Mouse (Mus musculus) testis, postnatal 14 days (tissue): ENCODE measurements around the gene Dpy19l3.

ENCODE experiments used
- DNase-seq: peaks from one replicate; pipeline ENCODE4 v3.0.0; 2021; ENCODE audit warnings: low spot score

Gene Dpy19l3

DNA sequence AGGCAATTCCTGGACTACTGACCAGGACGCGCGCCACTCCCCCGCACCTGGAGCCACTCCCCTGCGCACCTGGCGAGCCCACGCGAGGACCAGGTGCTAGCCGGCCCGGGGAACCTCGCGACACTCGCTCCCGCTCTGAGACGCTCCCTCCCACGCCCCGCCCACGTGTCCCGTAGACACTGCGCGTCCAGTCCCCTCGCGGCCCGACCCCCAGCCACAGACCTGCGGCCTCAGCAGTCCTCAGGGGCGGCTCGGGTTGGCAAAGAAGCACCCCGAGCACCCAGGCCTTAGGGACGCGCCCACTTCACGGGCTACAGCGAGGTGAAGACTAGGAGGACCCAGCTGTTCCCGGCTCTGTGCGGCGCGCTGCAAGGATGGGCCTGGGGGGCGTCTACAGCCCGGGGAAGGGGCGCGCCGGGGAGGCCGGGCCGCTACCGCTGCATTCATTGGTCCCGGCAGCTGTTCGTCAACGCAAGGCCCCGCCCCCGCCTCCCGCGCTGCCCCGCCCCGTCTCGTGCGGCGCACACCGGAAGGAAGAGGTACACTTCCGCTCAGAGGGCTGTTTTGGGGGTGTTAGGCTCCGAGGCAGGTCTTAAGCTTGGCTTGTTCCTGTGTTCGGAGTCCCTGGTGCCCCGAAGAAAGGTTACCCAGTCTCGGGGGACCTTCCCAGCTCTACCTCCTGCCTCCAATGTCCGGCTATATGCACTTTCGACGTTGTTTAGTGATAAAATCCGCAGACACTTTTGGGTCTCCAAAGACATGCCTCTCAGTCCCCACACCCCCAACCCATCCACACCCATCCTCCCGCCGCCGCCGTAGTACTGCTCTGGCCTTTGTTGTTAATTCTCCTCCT is at the start of gene Dpy19l3:
Gene Dpy19l3 (minus strand): TSS at position 422 of the 853 bp plus-strand sequence.
- peak; percentile 90 for DNase-seq

GRCm38 (mm10) chr7:35802906-35803595 is 48.8 kb upstream of the Dpy19l3 start, which contains the start of gene Zfp507:
Gene Zfp507, minus strand, starts transcription at chr7:35803003.
- DNase-seq = peak; percentile 94

- no peak for DNase-seq
These were observed 48.1 kb upstream of the Dpy19l3 start for GRCm38 (mm10) chr7:35802201-35802905.

DNA sequence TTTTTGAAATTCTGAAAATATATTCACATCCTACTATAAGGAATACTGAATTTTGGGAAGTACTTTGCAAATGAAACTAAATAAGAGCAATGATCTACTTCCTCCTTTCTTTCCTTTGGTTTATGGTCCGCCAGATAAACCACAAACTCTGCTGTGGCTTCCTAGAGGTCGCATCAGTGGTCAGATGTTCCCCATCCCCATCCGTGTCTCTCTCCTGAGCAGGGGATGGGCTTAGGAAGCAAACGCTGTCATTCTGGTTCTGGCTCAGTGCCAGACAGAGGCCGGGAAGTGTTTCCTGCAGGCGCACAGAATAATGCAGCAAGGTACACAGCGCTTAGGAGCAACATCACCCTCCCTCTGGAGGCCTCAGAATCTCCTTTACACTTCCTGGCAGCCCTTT is 41.9 kb upstream of the Dpy19l3 start:
- DNase-seq = no peak

GRCm38 (mm10) chr7:35794145-35794664 is 40.0 kb upstream of the Dpy19l3 start:
- no peak for DNase-seq

DNA sequence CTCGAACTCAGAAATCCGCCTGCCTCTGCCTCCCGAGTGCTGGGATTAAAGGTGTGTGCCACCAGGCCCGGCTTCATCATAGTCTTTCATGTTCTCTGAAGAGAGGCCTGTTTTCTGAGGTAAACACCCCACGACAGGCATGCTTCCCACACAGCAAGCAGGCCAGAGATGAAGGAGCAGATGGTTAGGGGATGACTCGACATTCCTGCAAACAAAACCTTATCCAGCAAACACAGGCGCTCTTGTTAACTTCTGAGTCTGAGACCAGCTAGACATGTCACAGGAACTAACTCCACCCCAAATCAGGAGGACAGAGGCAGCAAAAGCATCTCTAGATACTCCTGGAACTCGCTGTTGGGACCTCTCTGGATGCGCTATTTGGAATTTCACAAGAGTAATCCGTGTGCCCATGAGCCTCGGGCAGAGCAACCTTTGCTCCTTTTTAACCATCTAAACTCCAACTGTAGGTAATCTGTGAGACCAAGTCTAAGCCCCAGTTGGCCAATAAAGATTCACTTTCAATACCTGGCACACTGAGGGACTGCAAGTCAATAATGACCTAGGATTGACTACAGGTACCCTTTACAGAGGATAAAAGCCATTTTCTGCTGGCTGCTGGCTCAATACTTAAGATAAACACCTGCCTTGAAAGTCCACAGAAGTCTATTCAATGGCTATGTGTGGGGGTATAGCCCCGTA is 38.0 kb upstream of the Dpy19l3 start:
- DNase-seq = no peak

GRCm38 (mm10) chr7:35790926-35791325 is 36.7 kb upstream of the Dpy19l3 start:
- no peak for DNase-seq

DNA sequence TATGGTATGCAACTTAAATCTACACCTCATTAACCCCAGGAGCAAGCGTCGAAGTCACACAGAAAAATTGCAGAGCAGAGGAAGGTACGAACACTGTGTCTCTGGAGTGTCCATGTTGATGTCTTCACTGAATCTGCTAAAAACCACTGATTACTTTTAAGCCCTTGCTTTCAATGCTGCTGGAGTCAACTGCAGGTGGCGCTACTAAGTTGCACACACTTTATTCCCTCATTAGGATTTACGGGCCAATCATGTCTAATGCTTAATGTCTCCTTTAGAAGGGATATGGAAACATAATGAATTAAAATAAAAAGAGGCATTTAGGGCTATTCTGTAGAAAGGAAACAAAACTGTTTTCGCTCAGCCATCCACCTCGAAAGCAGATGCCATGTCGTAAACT is 35.9 kb upstream of the Dpy19l3 start:
- no peak for DNase-seq

DNA sequence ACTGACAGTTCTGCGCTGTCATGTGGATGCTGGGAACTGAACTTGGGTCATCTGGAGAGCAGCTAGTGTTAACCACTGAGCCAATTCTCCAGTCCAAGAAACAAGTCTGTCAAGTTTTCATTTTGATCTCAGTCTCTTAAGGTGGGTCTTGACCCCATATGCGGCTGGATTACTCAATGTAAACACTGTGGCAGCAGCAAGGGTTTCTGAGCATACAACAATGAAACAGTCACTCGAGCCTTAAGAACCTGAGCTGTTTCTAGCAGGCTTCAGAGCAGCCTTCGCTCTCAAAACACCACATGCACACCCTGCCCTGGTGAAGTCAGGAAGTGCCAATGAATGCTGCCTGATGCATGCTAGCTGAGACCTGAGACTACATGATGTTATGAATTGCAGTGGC is 31.3 kb upstream of the Dpy19l3 start:
- no peak for DNase-seq

GRCm38 (mm10) chr7:35782252-35782651 is 28.0 kb upstream of the Dpy19l3 start:
- no peak for DNase-seq

GRCm38 (mm10) chr7:35774127-35774526 is 19.9 kb upstream of the Dpy19l3 start:
- no peak for DNase-seq

- DNase-seq = no peak
These were observed 18.1 kb upstream of the Dpy19l3 start for GRCm38 (mm10) chr7:35772347-35772746.

GRCm38 (mm10) chr7:35771106-35771505 is 16.9 kb upstream of the Dpy19l3 start:
- no peak for DNase-seq

DNA sequence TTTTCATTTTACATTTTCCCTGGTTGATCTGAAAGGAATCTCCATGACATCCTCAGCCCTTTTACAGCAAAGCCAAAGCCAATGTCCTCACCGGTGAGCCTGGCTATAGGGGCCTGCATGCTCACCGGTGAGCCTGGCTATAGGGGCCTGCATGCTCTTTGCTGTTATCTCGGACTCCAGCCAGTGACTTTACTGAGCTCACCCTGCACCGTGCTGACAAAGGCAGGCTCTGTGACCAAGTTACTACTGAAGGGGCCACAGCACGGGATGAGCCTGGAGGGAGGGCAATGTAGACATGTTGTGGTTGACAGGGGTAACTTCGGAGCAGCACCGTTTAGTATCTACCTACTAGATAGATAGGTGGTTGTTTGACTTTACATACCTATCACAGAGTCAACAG is 15.9 kb upstream of the Dpy19l3 start:
- no peak for DNase-seq

DNA sequence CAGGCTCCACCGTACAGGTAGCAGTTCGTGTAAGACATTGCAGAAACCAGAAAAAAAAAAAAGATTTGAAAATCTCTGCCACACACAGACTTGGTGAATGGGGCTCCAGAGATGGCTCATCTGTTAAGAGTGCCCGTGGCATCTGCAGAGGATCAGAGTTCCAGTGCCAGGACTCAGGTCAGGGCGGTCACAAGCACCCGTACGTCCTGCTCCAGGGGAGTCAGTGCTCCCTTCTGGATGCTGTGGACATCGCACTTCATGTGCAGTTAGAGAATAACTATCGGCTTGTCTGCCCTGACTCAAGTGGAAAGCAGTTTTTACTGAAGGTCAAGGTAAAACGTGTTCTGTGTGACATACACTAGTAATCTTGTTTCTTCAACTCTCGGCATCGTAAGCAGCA is 10.2 kb upstream of the Dpy19l3 start:
- no peak for DNase-seq

GRCm38 (mm10) chr7:35761801-35762200 is 7.5 kb upstream of the Dpy19l3 start:
- DNase-seq = no peak

- no peak for DNase-seq
These were observed 5.3 kb upstream of the Dpy19l3 start for GRCm38 (mm10) chr7:35759602-35760001.

- no peak for DNase-seq
These were observed 2.5 kb upstream of the Dpy19l3 start for GRCm38 (mm10) chr7:35756510-35757440.

GRCm38 (mm10) chr7:35754886-35755168 is 573 bp upstream of the Dpy19l3 start:
- no peak for DNase-seq

GRCm38 (mm10) chr7:35753319-35754032 is 778 bp downstream of the Dpy19l3 start:
- peak; percentile 23 for DNase-seq
